Mouse (Mus musculus) embryonic facial prominence, embryonic 14.5 days (tissue): ENCODE results near the gene Olfr655. TPM values are rescaled to one million over a fixed set of nuclear protein-coding genes. Genes with fewer than 3 reads are reported as not detected.

ENCODE experiments used
- ATAC-seq: fragments of 200-750 bp; cut with Nextera tagmentation; 2 replicates; pipeline ENCODE4 v1.8.0; 2017; ENCODE audit warnings: low read depth, moderate number of reproducible peaks, moderate TSS enrichment
- DNase-seq: peaks from one replicate; pipeline ENCODE4 v3.0.0-alpha.2; 2015; ENCODE audit warnings: low spot score
- H3K27ac ChIP-seq: fragments of 300-500 bp; sonication (generic); replicated peaks from 2 replicates; pipeline ENCODE4 v1.5.1; 2014; ENCODE audit warnings: low read depth, mild to moderate bottlenecking, low read length, moderate library complexity
- H3K27me3 ChIP-seq: fragments of 300-500 bp; sonication (generic); replicated peaks from 2 replicates; pipeline ENCODE4 v1.6.1; 2014; ENCODE audit warnings: low read length; ENCODE audit not compliant: control insufficient read depth, insufficient read depth
- H3K36me3 ChIP-seq: fragments of 300-500 bp; sonication (generic); 2 replicates; pipeline ENCODE4 v1.6.1; 2014; ENCODE audit warnings: low read length, mixed read lengths; ENCODE audit not compliant: control insufficient read depth, insufficient read depth
- H3K4me1 ChIP-seq: fragments of 300-500 bp; sonication (generic); 2 replicates; pipeline ENCODE4 v1.6.1; 2014; ENCODE audit warnings: antibody characterized with exemption, low read length; ENCODE audit not compliant: control insufficient read depth, insufficient read depth
- H3K4me2 ChIP-seq: fragments of 300-500 bp; sonication (generic); 2 replicates; pipeline ENCODE4 v1.6.1; 2014; ENCODE audit warnings: low read depth, mild to moderate bottlenecking, low read length, moderate library complexity, mixed read lengths
- H3K4me3 ChIP-seq: fragments of 300-500 bp; sonication (generic); 2 replicates; pipeline ENCODE4 v1.5.1; 2014; ENCODE audit warnings: low read depth, mild to moderate bottlenecking, low read length
- H3K9ac ChIP-seq: fragments of 300-500 bp; sonication (generic); 2 replicates; pipeline ENCODE4 v1.6.1; 2014; ENCODE audit warnings: low read depth, mild to moderate bottlenecking, low read length, moderate library complexity, mixed read lengths
- H3K9me3 ChIP-seq: fragments of 300-500 bp; sonication (generic); 2 replicates; pipeline ENCODE4 v1.6.1; 2016; ENCODE audit warnings: low read length; ENCODE audit not compliant: control insufficient read depth
- WGBS: fragments of 180-500 bp; shearing (Covaris S2); extraction: QIAGEN DNeasy Blood & Tissue Kit; methylation state at CpG from one replicate; pipeline ENCODE4 v1.1.7; 2014; 5-methylcytosine and 5-hydroxymethylcytosine counted together
- polyA plus RNA-seq: library from polyadenylated mRNA; unstranded; fragments of >200 nt; fragmentation: Nextera tagmentation; extraction: Ambion mirVana; gene quantifications from 2 replicates; pipeline ENCODE4 v1.2.1, GENCODE M21; 2014

Olfr655 gene
- polyA plus RNA-seq, 1 experiment from 2014 or later: not detected

DNA sequence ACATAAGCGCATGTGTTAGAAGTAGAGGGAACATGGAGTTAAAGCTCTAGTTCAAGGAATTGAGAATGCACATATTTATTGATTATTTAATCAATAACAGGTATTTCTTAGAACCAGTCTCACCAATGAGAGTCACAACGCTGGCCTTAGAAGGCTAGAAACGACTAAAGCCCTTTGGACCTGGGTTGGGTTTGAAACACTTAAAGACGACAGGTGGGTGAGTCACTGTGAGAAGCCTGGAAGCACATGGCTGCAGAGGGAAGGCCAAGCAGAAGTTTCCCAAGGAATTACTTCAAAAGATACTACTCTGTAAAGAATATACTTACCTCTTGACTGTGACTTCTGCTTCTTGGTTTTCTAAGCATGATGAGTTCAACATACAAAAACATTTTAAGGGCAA is 20.7 kb downstream of the Olfr655 start:
- no peak overlapping the region for H3K27ac ChIP-seq
- H3K4me3 ChIP-seq: no peak overlapping the region
- H3K36me3 ChIP-seq: no peaks in the 10 kb centered on the region
- H3K4me1 ChIP-seq: no peaks in the 10 kb centered on the region
- no peak overlapping the region for H3K4me2 ChIP-seq
- no peaks in the 10 kb centered on the region for H3K27me3 ChIP-seq
- H3K9me3 ChIP-seq: no peaks in the 10 kb centered on the region
- no peak overlapping the region for H3K9ac ChIP-seq
- 85% methylated on average over 4 of the region's 4 CpGs for WGBS
- ATAC-seq (no peak), DNase-seq (no peak)

- Histone ChIP-seq H3K4me3 (no peak within 1 kb of the TSS), H3K27me3 (no peaks in the 10 kb centered on the region), H3K27ac (no peak within 1 kb of the TSS), H3K4me1 (no peaks in the 10 kb centered on the region), H3K9me3 (no peaks in the 10 kb centered on the region), H3K4me2 (no peak within 1 kb of the TSS), H3K36me3 (no peaks in the 10 kb centered on the region), H3K9ac (no peak within 1 kb of the TSS)
- no peak for DNase-seq
- WGBS: 72% methylated on average over 2 of the region's 2 CpGs
- ATAC-seq: no peak
These were observed 24.6 kb downstream of the Olfr655 start, which contains the start of gene Olfr653 for GRCm38 (mm10) chr7:104577014-104577413. Olfr653 (plus strand) TSS chr7:104577314.

GRCm38 (mm10) chr7:104560601-104561000 is 41.0 kb downstream of the Olfr655 start, which contains the start of gene Olfr652:
Olfr652 (plus strand) TSS chr7:104560901.
- Histone ChIP-seq H3K4me2 (no peak within 1 kb of the TSS), H3K27ac (no peak within 1 kb of the TSS), H3K9ac (no peak within 1 kb of the TSS), H3K4me1 (no peaks in the 10 kb centered on the region), H3K36me3 (no peaks in the 10 kb centered on the region), H3K27me3 (no peaks in the 10 kb centered on the region), H3K4me3 (no peak within 1 kb of the TSS), H3K9me3 (no peaks in the 10 kb centered on the region)
- DNase-seq (no peak), ATAC-seq (no peak)

DNA sequence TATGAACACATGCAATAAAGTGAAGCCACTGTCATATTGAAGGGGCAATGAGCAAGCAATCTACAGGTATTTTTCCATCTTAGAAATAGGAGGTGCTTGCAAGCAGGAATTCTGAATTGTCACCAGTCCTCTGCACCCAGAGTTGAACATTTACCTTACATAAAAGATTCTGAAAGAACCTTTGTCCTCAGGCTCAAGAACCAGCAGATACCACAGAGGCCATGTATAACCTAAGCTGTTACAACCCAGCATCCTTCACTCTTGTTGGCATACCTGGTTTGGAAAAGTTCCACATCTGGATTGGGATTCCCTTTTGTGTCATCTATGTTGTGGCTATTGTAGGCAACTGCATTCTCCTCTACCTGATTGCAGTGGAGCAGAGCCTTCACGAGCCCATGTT is 48.9 kb downstream of the Olfr655 start:
- H3K4me1 ChIP-seq: no peaks in the 10 kb centered on the region
- DNase-seq (no peak), ATAC-seq (no peak)
- no peak overlapping the region for H3K4me2 ChIP-seq
- no peaks in the 10 kb centered on the region for H3K36me3 ChIP-seq
- no peak overlapping the region for H3K9ac ChIP-seq
- H3K27me3 ChIP-seq: no peaks in the 10 kb centered on the region
- H3K4me3 ChIP-seq: no peak overlapping the region
- 76% methylated on average over 1 of the region's 1 CpGs for WGBS
- H3K27ac ChIP-seq: no peak overlapping the region
- H3K9me3 ChIP-seq: no peaks in the 10 kb centered on the region

- Histone ChIP-seq H3K9me3 (no peaks in the 10 kb centered on the region), H3K4me1 (no peaks in the 10 kb centered on the region), H3K27ac (no peak within 1 kb of the TSS), H3K27me3 (no peaks in the 10 kb centered on the region), H3K36me3 (no peaks in the 10 kb centered on the region), H3K4me3 (no peak within 1 kb of the TSS), H3K4me2 (no peak within 1 kb of the TSS), H3K9ac (no peak within 1 kb of the TSS)
- no peak for ATAC-seq
- WGBS: 71% methylated on average over 5 of the region's 5 CpGs
- DNase-seq: peak; percentile 2
These were observed 51.7 kb downstream of the Olfr655 start, which contains the start of gene Olfr651 for GRCm38 (mm10) chr7:104549833-104550232. Olfr651 (plus strand) TSS chr7:104550133.

Other genes with a start within 250 kb of the Olfr655 start
- 2.1 and 2.2 TPM in 2 replicates for gene Trim12c, start 248.4 kb downstream of the Olfr655 start, polyA plus RNA-seq
- 0.29 TPM in 1 of 2 replicates, not detected in the other for gene Trim30b, start 231.9 kb downstream of the Olfr655 start, polyA plus RNA-seq
- gene Trim30c, start 200.9 kb downstream of the Olfr655 start, polyA plus RNA-seq: 0.45 TPM in 1 of 2 replicates, not detected in the other
- 1.9 and 2.1 TPM in 2 replicates for gene Trim30a, start 136.6 kb downstream of the Olfr655 start, polyA plus RNA-seq
- 0.87 and 1.4 TPM in 2 replicates for gene Trim30d, start 93.9 kb downstream of the Olfr655 start, polyA plus RNA-seq
- gene Olfr651, start 51.6 kb downstream of the Olfr655 start, polyA plus RNA-seq: not detected in 2 replicates
- 0.04 and 0.10 TPM in 2 replicates for gene Olfr652, start 40.9 kb downstream of the Olfr655 start, polyA plus RNA-seq
- gene Olfr653, start 24.5 kb downstream of the Olfr655 start, polyA plus RNA-seq: 0.05 and 0.17 TPM in 2 replicates
- gene Olfr654, start 14.8 kb downstream of the Olfr655 start, polyA plus RNA-seq: not detected in 2 replicates
- 0.17 TPM in 1 of 2 replicates, not detected in the other for gene Olfr656, start 12.2 kb upstream of the Olfr655 start, polyA plus RNA-seq
- 0.13 TPM in 1 of 2 replicates, not detected in the other for gene Olfr657, start 23.0 kb upstream of the Olfr655 start, polyA plus RNA-seq
- gene Olfr658, start 45.5 kb upstream of the Olfr655 start, polyA plus RNA-seq: not detected in 2 replicates
- gene Olfr659, start 65.0 kb upstream of the Olfr655 start, polyA plus RNA-seq: 0.13 TPM in 1 of 2 replicates, not detected in the other
- gene Olfr661, start 84.7 kb upstream of the Olfr655 start, polyA plus RNA-seq: not detected in 2 replicates
- gene Usp17le, start 175.7 kb upstream of the Olfr655 start, polyA plus RNA-seq: not detected in 2 replicates
- gene Usp17lb, start 240.8 kb upstream of the Olfr655 start, polyA plus RNA-seq: not detected in 2 replicates